Mouse (Mus musculus): ENCODE results near the gene Ankrd35.
"Not testable (repeated sequence)": the region's sequence is repeated elsewhere in the genome, so short reads cannot be mapped to it uniquely, and the experiment has no call there.

Ankrd35 gene

GRCm38 (mm10) chr3:96669727-96670468 lies at the start of gene Ankrd35:
Gene Ankrd35, plus strand, starts transcription at chr3:96670131.
- DNase-seq (ENCODE audit: low spot score), result peak; percentile 70

GRCm38 (mm10) chr3:96623201-96623600 lies 46.7 kb upstream of the Ankrd35 start:
- no peak for DNase-seq (ENCODE audit: low spot score)

- peak; percentile 97 for DNase-seq (ENCODE audit: low spot score)
Observed at GRCm38 (mm10) chr3:96629729-96630600, 40.0 kb upstream of the Ankrd35 start, which contains the start of gene Rbm8a. Gene Rbm8a, plus strand, starts transcription at chr3:96629933.

DNA sequence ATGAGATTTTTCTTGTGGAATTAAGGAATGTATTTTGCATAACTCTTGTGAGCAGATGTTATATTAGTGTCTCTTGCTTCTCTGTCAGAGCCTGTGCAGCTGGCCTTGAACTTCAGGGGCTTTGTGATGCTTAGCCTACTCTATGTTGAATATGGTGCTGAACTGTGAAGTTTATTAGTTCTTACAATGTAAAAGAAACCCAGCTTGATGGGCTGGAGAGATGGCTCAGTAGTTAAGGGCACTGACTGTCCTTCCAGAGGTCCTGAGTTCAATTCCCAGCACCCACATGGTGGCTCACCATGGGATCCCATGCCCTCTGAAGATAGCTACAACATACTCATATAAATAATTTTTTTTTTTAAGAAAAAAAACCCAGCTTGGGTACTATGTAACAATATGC lies 37.9 kb upstream of the Ankrd35 start:
- DNase-seq (ENCODE audit: low spot score), result no peak

GRCm38 (mm10) chr3:96634015-96634414 lies 35.9 kb upstream of the Ankrd35 start:
- DNase-seq (ENCODE audit: low spot score), result no peak

GRCm38 (mm10) chr3:96634928-96635879 lies 34.7 kb upstream of the Ankrd35 start, which contains the start of the genes Pex11b and Gm42957:
Gene Pex11b, plus strand, starts transcription at chr3:96635376.
Gene Gm42957, plus strand, starts transcription at chr3:96635474.
- peak; percentile 87 for DNase-seq (ENCODE audit: low spot score)

GRCm38 (mm10) chr3:96635906-96636305 lies 34.0 kb upstream of the Ankrd35 start:
- no peak for DNase-seq (ENCODE audit: low spot score)

DNA sequence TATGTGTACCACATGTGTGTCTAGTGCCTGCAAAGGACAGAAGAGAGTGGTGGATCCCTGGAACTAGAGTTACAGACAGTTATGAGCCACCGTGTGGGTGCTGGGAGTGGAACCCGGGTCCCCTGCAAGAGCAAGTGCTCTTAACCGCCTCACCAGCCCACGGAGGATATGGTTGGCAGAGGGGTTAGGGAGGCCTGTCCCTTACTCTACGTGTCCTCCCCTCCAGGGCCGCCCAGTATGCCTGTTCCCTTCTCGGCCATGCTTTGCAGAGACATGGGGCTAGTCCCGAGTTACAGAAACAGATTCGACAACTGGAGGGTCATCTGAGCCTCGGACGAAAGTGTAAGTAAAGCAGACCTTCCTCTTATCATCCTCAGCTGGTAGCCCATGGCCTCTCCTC lies 33.5 kb upstream of the Ankrd35 start:
- DNase-seq (ENCODE audit: low spot score), result no peak

GRCm38 (mm10) chr3:96639219-96639618 lies 30.7 kb upstream of the Ankrd35 start:
- no peak for DNase-seq (ENCODE audit: low spot score)

GRCm38 (mm10) chr3:96645018-96645649 lies 24.8 kb upstream of the Ankrd35 start, which contains the start of gene Itga10:
Gene Itga10, plus strand, starts transcription at chr3:96645584.
- no peak for DNase-seq (ENCODE audit: low spot score)

- no peak for DNase-seq (ENCODE audit: low spot score)
Observed at GRCm38 (mm10) chr3:96647365-96647764, 22.6 kb upstream of the Ankrd35 start.

- DNase-seq (ENCODE audit: low spot score), result no peak
Observed at GRCm38 (mm10) chr3:96660901-96661300, 9.0 kb upstream of the Ankrd35 start.

GRCm38 (mm10) chr3:96662731-96663316 lies 7.1 kb upstream of the Ankrd35 start:
- DNase-seq (ENCODE audit: low spot score), result no peak

GRCm38 (mm10) chr3:96663432-96664239 lies 6.3 kb upstream of the Ankrd35 start:
- peak; percentile 61 for DNase-seq (ENCODE audit: low spot score)

DNA sequence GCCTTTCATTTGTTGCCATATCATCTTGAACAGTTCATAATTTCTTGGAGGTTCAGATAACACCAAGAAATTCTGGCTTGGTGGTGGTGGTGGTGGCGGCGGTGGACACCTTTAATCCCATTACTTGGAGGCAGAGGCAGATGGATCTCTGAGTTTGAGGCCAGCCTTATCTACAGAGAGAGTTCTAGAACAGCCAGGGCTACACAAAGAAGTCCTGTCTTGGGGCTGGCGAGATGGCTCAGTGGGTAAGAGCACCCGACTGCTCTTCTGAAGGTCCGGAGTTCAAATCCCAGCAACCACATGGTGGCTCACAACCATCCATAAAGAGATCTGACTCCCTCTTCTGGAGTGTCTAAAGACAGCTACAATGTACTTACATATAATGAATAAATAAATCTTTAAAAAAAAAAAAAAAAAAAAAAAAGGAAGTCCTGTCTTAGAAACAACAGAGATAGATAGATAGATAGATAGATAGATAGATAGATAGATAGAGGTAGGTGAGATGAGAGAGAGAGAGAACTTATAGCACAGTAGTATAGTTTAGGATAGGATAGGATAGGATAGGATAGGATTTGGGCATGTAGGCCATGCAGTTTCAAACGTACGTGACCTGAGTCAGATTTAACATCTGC lies 4.1 kb upstream of the Ankrd35 start:
- DNase-seq (ENCODE audit: low spot score), result not testable (repeated sequence)

- DNase-seq (ENCODE audit: low spot score), result no peak
Observed at GRCm38 (mm10) chr3:96666916-96667315, 3.0 kb upstream of the Ankrd35 start.

- no peak for DNase-seq (ENCODE audit: low spot score)
Observed at GRCm38 (mm10) chr3:96667316-96667715, 2.6 kb upstream of the Ankrd35 start.

DNA sequence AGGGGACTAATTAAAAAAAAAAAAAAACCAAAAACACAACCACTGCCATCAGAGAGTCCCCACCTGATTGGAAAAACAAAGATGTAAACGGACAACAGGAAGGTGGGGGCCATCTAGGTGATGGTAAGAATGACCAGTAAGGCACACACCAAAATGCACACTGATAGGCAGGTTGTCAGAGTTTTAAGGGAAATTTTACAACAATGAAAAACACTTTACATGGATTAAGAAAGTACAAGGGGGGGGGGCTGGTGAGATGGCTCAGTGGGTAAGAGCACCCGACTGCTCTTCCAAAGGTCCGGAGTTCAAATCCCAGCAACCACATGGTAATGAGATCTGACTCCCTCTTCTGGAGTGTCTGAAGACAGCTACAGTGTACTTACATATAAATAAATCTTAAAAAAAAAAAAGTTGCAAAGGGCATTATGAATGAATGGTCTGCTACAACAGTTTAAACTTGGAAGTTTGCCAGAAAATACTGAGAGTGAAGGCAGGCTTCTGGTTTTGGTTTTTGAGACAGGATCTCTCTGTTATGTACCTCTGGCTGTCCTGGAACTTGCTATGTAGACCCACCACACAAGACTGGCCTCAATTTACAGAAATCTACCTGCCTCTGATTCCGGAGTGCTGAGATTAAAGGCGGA lies 1.4 kb upstream of the Ankrd35 start:
- DNase-seq (ENCODE audit: low spot score), result no peak

GRCm38 (mm10) chr3:96671519-96671918 lies 1.6 kb downstream of the Ankrd35 start:
- DNase-seq (ENCODE audit: low spot score), result no peak
